Mouse (Mus musculus) retina, postnatal 7 days (tissue): ENCODE data around the gene Pard6b.

Experiments used
- DNase-seq: peaks from one replicate; pipeline ENCODE4 v3.0.0-alpha.2; 2012; ENCODE audit warnings: low read depth, low spot score

The Pard6b gene

DNA sequence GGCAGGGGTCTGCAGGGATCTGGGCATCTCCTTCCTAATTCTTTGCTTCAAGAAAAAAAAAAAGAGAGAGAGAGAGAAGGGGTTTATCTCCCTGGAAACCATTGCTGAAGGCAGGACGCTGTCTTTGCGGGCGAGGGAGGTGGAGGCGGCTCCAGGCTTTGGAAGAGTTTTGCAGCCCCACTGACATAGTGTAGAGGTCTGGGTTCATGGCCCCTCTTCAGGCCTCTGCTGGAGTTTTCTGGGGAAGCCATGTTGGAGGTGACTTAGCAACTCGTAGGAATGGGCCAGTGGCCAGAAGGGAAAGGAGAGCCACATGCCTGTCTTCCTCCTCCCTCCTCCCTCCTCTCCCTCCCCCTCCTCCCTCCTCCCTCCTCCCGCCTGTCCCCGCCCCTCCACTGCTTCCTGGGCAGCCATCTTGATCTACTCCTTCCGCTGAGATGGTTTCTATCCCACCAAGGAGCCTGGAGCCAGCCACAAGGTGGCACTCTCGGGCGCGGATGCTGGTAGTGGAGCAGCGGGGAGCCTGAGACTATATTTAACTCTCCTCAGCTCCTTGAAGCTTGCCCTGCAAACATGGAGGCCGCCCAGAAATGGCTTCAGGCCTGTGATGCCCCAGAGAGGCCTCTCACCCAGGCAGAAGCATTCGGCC, 47.5 kb downstream of the Pard6b start:
- DNase-seq = peak; percentile 92

DNA sequence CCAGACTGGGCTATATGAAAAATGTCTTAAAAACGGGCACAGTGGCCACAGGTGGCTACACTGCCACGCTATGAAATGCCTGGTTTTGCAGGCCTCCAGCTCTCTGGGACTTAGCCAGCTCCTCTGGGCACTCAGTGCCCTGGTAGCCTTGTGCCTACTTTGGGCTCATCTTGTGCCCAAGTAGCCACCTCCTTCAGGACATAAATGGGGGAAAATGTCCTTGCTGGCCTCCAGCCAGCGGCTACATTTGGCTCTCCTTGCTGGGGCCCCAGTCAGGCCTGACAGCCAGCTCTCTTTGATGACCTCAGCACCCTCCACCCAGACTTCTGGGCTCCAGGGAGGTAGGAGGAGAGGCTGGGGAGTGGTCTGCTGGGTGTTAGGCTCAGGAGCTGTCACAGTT, 49.2 kb downstream of the Pard6b start:
- DNase-seq = no peak

DNA sequence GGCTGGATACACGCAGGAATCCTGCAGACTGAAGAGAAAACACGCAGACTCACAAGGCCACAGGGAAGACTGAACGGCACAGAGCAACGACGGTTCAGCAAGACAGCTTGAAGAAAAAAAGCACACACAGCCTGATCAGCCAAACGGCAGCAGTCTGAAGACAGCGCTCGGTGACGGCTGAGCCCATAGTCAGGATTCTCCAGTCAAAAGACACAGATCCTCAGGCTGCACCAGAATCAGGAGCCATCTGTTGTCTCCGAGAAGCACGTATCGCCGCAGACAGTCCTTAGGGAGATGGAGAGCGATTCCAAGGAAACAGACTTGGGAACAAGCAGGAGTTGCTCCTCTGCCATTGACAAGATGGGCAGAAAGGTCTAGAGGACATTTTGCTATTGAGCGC, 56.4 kb downstream of the Pard6b start:
- DNase-seq = no peak

DNA sequence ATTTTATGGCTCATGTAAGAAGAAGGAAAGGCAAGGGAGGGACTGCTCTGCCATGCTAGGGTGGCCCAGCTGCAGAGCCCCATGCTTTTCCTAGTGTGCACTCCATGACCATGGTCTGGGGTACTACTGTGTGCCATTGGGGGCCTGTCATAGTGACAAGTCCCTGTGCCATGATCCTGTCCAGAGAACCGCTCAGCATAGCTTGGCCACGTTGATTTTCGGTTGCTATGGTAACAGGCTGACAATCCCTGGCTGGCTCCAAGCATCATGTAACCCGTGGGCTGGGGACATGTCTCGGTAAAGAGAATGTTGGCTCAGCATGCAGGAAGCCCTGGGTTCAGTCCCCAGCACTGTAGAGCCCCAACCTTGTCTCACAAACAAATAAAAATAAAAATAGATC, 63.0 kb downstream of the Pard6b start:
- no peak for DNase-seq

DNA sequence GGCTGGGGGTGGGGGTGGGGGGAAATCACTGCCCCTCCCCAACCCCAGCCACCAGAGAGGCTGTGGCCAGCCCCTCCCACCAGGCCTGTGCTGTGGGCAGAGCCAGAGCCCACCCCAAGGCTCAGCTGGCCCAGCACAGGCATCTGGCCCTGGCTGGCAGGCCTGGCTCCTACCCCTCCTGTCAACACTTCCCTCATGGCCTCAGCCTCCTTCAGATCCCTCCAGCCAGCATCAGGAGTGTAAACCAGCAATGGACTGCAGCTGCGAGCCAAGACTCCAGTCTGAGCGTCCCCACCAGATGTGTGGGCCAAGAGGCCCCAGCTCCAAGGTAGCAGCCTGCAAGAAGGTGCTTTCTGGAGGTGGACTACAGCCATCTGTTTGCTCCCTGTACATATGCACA, 64.6 kb downstream of the Pard6b start:
- no peak for DNase-seq

DNA sequence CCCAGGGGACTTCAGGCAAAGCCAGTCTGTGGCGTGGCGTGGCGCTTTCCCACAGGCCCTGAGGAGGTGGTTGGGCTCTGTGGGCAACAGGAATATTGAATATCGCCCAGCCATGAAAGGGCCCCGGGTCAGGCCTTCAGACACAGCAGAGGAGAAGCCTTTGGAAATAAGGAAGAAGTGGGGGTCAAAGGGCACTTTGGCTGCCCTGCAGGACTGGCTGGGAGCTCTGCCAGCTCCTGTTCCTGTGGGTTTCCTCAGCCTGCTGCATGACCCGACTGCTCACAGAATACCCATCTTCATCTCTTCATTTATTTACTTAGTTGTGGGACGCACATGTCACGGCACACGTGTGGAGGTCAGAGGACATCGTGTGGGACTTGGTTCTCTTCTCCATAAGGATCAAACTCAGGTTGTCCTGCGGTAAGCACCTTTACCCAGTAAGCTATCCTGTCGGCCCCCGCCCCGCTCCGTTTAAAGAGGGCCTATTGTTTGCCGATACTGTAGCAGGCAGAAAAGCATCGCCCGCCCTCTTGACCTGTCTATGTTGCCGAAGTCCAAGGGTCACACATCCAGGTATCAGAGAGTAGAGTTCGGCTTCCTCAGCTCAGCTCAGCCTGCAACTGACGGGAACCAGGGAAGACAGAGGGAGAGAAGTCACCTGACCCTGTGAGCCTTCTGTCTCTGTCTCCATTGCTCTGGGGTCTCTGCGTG, 67.1 kb downstream of the Pard6b start:
- DNase-seq = no peak

DNA sequence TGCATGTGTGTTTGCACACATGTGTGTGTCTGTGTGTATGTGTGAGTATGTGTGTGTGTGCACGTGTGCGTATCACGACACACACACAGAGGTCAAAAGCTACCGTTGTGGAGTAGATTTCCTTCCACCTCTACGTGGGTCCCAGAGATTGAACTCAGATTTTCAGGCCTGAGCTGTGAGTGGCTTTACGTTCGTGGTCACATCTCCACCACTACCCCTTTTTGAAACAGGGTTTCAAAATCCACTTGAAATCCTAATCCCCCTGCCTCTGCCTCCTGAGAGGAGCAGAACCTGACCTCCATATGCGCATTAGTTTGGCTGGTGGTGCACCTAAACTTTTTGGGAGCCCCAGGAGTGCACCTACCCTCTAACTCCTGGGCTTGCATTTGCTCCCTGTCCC, 68.4 kb downstream of the Pard6b start:
- DNase-seq = no peak
